Mouse (Mus musculus): ENCODE results near the gene Mcm6.

- TF ChIP-seq EP300 (optimal IDR thresholded peaks at IDR 0.05): no peak
- TF ChIP-seq CTCF (IDR thresholded peaks at IDR 0.05; ENCODE audit: low read depth): no peak
Measured at GRCm38 (mm10) chr1:128337708-128338320, 21.6 kb downstream of the Mcm6 start.
